Mouse (Mus musculus) c-Kit-positive CD71-positive TER-119-positive erythroid progenitor cells, embryonic 14.5 days (primary cell): ENCODE measurements around the gene Pdk1.
A peak's percentile ranks its signal among the peaks of the same experiment; 100 is the strongest.
"Not testable (repeated sequence)": the region's sequence is repeated elsewhere in the genome, so short reads cannot be mapped to it uniquely, and the experiment has no call there.

Source experiments
- DNase-seq: peaks from one replicate; pipeline ENCODE4 v3.0.0-alpha.2; 2013; ENCODE audit warnings: low spot score

Gene Pdk1

DNA sequence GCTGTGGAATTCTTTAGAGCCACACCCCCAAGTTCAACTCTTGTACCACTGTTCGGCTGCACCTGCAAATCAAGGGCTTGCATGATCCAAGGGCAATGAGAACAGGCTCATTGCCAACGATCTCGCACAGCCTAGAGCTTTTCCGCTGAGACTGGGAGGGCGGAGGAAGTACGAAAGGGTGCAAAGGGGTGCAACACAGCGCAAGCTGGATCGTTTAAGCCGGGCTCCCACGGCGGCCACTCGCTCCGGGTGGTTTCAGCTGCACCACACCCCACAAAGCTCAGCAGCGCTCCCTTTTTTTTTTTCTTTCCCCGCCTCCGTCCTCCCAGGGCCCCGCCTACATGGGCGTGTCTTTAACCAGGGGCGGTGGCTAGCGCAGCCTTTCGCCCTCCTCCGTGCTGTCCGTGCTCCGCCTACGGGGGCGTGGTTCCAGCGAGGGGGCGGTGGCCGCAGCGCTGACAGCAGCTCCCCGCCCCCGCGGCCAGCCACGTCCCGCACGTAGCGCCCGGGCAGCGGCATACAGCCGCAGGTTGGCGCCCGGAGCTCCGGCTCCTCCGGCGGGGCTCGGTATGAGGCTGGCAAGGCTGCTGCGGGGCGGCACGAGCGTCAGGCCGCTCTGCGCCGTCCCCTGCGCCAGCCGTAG lies at the start of gene Pdk1:
Gene Pdk1 (plus strand): TSS at position 424 of the 643 bp plus-strand sequence.
- DNase-seq = peak; percentile 99

- DNase-seq = no peak
These were observed 48.9 kb upstream of the Pdk1 start for GRCm38 (mm10) chr2:71824146-71824545.

GRCm38 (mm10) chr2:71827711-71828110 lies 45.3 kb upstream of the Pdk1 start:
- DNase-seq = no peak

GRCm38 (mm10) chr2:71828928-71829327 lies 44.1 kb upstream of the Pdk1 start:
- DNase-seq = no peak

- DNase-seq = no peak
These were observed 39.4 kb upstream of the Pdk1 start for GRCm38 (mm10) chr2:71833626-71834025.

DNA sequence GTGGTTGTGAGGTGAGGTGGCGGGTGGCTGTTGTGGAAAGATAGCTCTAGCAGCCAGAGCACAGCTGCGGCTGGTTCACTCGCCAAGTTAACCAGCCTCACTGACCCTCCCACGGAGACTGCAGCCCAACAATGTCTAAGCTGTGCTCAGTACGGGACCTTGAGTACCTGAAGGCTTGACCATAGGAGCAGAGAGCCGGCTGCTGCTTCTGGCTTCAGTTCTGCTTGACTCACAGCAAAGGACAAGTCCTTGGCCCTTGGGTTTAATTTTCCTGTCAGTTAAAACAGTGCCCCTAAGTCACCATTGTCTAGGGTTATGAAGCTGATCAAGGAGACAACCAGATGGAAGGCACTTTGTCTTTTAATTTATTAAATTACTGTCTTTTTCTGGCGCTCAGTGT lies 38.7 kb upstream of the Pdk1 start:
- DNase-seq = no peak

- DNase-seq = no peak
These were observed 37.5 kb upstream of the Pdk1 start for GRCm38 (mm10) chr2:71835556-71835955.

- DNase-seq = no peak
These were observed 36.8 kb upstream of the Pdk1 start for GRCm38 (mm10) chr2:71836232-71836631.

- no peak for DNase-seq
These were observed 35.8 kb upstream of the Pdk1 start for GRCm38 (mm10) chr2:71837261-71837660.

DNA sequence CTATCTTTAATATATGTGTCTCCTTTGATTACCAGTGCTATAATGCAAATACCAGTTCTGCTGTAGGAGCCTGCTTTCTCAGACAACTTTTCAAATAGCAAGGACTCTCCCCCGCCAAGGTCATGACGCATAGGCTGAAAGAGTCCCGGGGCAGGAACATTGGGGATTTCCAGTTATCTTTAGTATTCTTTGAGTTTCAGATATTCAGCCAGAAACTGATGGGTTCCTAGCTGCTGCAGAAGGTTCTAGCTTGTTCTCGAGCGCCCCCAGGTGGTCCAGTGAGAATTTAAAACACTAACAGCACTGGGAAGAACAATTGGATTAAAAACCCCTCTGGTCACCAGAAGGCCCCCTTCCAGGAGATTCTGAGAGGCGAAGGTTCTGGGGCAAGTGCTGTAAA lies 35.2 kb upstream of the Pdk1 start:
- peak; percentile 53 for DNase-seq

GRCm38 (mm10) chr2:71843316-71843715 lies 29.7 kb upstream of the Pdk1 start:
- no peak for DNase-seq

DNA sequence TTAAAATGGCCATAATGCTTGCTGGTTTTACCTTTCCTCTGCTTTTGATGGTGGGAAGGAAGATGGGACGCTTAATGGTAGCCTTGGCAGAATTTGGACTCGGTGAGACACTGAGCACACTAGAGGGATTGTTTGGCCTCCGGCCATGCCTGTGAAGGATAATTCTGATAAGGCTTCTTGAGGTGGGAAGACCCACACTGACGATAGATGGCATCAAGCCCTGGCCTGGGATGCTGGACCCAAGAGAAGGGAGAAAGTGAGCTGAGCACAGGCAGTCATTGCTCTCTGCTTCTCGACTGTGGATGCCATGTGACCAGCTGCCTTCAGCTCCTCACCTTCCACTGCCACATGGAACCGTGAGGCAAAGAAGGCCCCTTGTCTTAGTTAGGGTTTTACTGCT lies 28.1 kb upstream of the Pdk1 start:
- no peak for DNase-seq

- DNase-seq = not testable (repeated sequence)
These were observed 20.9 kb upstream of the Pdk1 start for GRCm38 (mm10) chr2:71852161-71852560.

- DNase-seq = no peak
These were observed 17.9 kb upstream of the Pdk1 start for GRCm38 (mm10) chr2:71855076-71855475.

- no peak for DNase-seq
These were observed 9.4 kb upstream of the Pdk1 start for GRCm38 (mm10) chr2:71863531-71864173.

DNA sequence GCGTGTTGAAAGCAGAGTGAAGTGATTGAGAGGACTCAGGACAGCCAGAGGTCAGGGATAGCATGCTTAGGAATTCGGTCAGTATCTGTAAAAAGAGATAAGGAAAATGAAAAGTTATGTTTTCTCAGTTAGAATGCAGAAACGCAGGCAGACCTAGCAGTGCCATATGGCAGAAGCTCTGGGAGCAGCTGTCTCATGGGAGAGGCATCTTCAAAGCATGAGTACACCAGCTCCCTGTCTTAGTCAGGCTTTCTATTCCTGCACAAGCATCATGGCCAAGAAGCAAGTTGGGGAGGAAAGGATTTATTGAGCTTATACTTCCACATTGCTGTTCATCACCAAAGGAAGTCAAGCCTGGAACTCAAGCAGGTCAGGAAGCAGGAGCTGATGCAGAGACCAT lies 8.0 kb upstream of the Pdk1 start:
- no peak for DNase-seq

DNA sequence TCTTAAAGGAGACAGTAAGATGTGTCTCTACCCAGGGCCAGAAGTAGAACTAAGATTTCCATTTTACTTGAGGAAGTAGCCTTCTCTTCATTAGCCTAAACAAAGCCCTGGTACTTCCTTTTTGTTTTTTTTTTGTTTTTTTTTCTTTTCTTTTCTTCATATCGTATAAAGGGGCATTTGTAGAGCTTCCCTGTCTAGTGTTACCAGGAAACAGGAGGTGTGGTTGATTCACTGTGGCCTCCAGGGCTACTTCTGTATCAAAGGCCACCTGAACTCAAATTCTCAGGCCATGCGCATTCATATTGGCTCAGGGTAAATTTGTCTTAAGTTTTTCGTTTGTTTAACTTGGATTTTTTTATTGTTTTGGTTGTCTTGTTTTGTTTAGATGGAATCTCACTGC lies 7.1 kb upstream of the Pdk1 start:
- no peak for DNase-seq

GRCm38 (mm10) chr2:71866565-71866964 lies 6.5 kb upstream of the Pdk1 start:
- DNase-seq = no peak

DNA sequence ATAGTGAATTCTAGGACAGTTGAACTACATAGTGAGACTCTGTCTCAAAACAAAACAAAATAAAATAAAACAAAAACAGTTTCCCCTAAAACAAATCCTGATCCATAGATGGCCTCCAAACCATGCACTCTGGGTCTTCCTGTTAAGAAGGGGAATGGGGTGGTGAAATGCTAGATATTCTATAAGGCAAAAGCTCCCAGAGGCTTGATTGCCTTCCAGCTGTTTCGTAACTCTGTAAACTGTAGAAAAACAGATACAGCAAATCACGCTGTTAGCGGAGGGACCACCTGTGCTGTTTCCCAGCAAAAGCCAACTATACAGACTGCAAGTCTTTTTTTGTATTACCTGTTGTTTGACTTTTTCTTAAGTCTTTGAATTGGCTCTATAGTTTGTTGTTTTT lies 6.0 kb upstream of the Pdk1 start:
- no peak for DNase-seq

DNA sequence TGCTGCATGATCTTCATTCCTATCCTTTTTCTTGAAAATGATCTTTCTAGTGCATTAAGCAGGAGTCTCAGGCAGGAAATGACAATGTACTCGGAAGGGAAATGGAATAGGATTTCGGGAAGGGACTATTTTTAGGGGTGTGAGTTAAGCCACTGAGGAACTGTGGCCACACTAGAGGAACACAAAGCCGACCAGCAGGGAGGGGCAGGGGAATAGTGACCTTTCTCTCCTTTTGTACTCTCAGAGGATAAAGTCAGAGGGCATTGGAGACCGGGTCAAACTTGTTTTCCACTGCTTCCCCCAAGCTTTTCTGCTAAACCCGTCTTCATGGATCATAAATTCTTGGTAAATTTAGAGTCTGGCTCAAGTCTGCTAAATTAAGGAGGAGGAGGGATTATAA lies 5.5 kb upstream of the Pdk1 start:
- no peak for DNase-seq

DNA sequence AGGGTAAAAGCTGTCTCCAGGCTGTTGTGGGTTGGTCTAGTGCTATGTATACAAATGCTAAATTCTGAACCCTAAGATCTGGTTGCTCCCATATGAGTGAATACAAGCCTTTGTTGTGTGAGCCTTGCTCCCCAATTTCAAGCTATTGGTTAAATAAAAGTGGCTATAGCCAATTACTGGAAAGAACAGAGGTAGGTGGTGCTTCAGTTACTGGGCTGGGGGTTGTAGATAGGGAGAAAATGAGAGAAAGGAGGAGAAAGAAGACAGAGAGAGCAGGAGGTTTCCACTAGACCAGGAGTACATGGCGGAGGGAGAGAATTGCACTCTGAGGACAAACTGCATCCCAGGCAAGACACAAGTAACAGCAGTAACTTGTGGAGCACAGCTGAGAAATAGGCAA lies 4.8 kb upstream of the Pdk1 start:
- no peak for DNase-seq

- no peak for DNase-seq
These were observed 883 bp upstream of the Pdk1 start for GRCm38 (mm10) chr2:71872141-71872540.

DNA sequence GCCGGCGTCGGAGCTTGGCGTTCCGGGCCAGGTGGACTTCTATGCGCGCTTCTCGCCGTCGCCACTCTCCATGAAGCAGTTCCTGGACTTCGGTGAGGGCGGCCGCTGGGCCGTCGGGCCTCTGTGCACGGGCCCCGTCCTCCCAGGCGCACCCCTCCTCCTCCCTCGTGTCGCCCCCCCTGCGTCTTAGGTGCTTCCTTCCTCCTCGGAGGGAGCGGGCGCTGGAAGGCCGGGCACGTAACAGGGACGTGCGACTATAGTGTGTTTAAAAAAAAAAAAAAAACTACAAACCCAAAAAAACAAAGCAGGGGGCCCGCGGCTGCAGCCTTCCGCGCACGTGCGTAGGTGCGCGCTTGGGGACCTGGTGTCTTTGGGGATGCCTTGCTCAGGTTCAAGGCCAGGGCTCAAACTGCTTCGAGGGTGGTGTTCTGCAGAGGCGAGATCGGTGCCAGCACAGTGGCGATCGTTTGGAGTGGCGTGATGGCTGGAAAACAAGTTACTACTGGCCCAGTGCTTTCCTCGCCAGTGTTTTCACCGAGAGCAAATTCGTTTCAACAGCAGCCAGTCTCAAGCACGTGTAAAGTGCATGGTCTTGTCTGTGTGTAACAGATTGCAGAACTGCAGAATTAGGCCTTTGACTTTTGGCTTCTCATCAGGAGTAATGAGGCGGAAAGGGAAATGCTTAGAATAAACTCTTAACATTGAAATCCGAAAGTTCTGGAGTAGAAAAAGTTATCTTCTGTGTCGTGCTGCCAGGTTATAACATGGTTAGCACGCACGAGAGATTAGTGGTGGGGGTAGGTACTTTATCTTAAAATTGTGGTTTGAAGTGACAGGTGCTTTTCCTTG lies 674 bp downstream of the Pdk1 start:
- DNase-seq = peak; percentile 53
